Mouse (Mus musculus): ENCODE measurements at regions not wholly inside any gene's neighbourhood (a gene's known extent, or its start where the extent isn't known, plus 50 kb on each side); places are given as distances from the start of the nearest gene placed in this dataset.

DNA sequence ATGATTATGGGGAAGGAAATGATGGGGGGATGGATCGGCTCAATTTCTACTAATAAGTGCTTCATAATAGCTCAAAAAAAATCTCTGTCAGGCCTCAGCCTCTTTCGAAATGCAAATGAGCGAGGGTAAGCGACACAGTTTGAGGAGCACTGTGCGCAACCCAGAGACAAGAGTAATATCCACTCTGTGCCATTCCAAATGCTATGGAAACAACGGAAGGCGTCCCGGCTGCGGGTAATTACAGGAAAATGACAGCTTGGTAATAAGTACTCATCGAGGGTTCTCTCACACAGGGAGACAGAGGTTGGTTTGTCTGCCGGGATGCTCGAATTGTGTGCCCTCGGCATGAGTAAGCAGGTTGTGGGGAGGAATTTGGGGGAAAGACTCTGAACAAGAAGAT, 459.9 kb upstream of the Mgmt start:
- no peak for DNase-seq (ENCODE audit: low spot score)

DNA sequence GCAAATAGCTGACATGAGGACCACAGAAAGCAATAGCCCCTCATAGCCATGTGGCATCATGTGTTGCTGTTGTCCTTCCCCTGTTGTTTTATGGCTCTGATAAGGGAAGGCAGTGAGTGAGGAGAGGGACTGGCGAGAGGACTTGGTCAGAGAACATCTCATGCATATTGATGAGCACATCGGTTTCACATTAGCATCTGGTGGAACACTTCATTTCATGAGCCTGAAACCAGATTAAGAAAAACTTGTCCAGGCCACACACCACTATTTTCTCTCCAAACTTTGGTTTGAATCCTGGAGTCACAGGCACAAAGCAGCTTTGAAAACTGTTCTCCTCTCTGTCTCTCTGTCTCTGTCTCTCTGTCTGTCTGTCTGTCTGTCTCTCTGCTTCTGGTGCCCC, 451.0 kb upstream of the Mgmt start:
- no peak for DNase-seq (ENCODE audit: low spot score)

DNA sequence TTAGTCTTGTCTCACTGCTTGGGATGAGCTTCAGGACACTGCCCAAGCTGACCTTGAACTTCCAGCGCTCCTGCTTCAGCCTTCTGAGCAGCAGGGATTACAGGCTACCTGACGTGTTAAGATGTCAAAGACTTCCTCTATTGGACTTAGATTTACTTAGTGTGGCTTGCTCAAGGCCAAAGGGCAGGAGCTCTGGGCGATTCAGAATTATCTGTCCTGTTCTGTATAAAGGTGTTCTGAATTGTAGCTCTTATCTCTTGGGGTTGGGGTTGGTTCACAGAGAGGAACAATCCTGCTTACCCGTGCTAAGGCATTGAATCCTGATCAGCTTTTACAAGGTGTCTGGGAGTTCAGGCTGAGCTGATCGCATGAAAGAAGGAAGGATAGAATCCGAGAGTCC, 449.3 kb upstream of the Mgmt start:
- no peak for DNase-seq (ENCODE audit: low spot score)

DNA sequence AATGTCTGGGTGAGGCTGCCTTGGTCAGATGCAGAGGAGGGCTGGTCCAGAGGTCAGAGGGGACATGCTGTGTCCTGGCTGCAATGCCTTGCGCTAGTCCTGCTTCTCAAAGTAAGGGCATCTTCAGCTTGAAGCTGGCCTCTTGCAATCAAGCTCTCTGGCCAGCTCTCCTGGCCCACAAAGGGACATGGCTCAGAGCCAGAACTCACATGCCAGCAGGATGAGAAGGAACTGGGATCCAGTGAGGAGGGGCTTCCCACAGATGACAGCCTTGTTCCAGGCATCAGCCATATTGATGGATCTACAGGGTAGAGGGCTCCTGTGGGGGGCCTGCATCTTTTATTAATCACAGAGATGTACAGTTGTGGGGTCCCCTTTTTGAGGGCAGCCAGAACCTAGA, 445.1 kb upstream of the Mgmt start:
- no peak for DNase-seq (ENCODE audit: low spot score)

DNA sequence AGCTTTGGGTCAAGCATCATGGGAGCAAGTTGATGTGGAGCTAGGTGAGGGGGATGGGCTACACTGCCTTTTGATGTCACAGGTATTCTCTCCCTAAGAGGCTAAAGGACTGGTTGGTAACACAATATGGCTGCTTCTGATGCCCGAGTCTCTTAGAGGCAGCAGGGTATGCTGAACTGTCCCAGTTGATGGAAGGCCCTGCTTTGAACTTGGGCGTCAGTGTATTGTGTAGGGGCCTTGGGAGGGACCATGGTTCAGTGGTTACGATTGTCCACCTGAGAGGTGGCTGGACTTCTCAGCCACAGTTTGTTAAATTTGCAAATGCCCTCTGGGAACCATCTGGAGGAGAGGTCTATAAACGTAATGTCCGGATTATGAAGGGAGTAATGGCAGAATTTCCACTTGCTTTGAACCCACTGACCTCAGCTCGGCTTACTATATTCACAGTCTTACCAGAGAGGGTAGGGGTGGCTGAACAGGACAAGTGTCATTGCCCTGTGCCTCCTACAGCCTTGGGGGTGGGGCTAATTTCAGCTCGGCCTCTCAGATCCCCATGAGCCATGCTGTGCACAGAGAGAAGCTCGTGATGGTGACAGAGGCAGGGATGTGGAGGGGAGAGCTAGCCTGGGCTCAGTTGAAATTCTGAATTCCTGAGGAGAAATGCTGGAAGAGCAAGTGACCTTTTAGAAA, 442.6 kb upstream of the Mgmt start:
- DNase-seq (ENCODE audit: low spot score), result no peak

DNA sequence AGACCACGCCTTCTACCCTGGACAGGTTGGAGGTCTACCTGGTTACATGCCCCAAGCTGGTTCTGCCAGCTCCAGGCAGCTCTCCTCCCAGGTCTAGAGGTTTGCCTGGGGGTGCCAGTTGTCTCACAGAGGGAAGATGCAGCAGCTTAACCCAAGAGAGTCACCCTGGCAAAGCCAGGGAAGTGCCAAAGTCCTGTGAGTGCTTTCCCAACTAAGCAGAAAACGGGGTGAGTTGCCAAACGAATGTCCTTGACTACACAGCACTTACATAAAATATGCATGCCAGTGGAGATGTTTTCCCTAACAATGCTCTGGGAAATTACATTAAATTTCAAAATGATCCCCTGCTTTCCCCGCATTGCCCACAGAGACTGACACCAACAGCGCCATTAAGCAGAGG, 441.9 kb upstream of the Mgmt start:
- DNase-seq (ENCODE audit: low spot score), result no peak

DNA sequence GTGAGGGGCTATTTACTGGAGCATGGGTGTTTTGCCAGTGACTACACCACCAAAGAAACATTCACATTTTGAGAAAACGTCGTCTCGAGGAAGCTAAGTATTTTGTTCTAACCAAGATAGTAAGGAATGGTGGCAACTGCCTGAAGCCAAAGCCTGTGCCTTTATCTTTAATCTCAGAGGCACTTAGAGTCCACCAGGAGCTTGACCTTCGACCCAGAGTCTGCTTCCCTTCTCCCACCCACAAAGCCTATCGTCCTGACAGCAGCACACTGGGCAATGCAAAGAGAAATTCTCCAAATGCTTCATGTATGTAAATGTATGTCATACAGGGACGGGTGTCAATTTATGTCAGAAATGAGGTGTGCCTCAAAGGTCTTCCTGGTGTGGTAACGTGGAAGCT, 437.2 kb upstream of the Mgmt start:
- DNase-seq (ENCODE audit: low spot score), result peak; percentile 35

DNA sequence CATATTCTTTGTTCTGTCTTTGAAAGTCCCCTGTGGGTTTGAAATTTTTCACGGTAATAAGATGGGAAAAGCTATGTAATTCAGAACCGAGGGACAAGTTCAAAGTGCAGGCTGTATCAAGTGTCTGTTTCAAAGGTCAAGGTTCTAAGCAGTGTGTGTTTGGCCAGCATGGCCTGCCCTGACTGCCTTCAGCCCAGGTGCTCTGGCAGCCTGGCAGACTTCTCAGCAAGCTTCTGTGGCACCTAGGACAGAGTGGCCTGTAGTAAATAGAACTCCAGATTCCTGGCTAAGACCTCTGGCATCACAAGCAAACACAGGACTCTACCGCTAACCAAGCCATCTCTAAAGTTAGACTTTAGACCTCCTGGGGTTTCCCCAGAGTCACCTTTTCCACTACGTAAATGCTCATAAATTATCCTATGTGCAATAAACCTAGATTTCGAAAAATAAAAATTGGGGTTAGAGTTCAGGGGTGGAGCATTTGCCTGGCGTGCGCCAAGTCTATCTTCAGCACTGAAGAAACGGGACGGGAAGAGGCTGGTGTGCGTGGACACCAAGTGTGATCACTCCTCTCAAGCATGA, 436.5 kb upstream of the Mgmt start:
- peak; percentile 14 for DNase-seq (ENCODE audit: low spot score)

DNA sequence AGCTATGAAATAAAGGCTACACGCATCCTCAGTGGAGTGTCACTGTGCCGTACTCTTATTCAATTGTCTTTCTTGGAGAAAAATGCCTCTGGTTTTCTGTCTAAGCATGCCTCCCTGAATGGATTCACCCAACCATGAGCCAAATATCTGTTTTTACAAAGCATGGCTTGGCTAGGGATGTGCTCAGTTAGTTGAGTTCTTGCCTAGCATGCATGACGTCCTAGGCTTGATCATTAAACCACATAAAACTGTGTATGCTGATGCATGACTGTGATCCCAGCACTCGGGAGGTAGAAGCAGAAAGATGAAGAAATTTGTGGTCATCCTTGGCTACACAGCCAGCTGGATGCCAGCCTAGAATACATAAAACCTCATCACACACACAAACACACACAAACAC, 417.3 kb upstream of the Mgmt start:
- no peak for DNase-seq (ENCODE audit: low spot score)

DNA sequence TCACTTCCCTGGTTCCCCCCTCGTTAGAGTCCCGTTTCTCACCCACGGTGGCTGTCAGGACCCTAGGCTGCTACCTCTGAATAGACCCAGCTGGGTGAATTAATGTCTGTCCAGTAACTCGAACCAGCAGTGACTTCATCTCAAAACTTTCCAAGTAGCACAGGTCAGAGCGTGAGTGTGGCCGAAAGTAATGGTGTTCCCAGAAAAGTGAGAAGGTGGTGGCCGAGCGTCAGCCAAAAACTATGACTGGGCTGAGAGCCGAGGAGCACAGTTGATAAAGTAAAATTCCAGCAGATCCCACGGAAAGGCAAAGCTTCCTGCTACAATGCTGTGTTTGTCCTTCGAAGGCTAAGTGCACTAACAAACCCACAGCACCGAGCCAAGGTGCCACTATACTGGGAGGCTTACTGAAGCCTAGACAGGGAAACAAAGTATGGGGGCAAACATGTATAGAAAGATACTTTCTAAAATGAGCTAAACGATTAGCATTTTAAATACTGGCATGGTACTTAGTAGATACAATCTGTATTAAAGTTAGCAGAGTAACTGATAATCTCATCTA, 413.7 kb upstream of the Mgmt start:
- no peak for DNase-seq (ENCODE audit: low spot score)

DNA sequence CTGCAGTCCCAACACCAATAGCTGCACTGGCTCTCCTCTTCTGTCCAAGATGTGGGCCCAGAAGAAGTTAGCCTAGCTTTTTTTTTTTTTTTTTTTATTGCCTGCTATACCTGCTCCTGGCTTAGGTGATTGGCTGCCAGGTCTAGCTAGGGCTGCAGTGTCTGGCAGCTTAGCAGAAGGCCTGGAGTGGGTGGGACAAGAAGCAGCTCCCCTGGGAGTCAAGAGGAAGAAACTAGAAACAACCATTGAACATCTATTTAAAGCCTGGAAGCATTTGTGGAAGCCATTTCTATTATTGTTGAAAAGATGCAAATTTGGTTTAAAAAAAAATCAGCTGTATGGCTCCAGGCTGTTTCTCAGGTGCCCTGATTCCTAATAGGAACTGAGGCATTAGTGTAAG, 411.2 kb upstream of the Mgmt start:
- DNase-seq (ENCODE audit: low spot score), result no peak

DNA sequence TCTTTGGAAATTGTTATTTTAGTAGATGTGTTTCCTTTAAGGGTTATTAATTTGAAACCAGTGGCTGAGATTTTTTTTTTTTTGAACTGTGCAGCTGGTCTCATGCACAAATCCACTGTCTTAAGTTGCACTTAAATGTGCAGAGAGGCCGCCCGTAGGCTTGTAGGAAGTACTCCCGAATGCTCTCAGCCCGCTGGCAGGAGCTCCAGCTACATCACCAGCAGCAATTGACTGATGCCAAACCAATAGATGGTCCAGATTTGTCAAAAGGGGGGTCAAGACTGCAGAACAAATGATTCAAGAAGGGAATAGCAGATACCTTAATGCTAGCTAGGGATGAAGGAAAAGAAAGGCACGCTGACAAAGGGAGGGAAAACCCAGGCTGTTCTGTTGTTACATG, 406.9 kb upstream of the Mgmt start:
- no peak for DNase-seq (ENCODE audit: low spot score)

DNA sequence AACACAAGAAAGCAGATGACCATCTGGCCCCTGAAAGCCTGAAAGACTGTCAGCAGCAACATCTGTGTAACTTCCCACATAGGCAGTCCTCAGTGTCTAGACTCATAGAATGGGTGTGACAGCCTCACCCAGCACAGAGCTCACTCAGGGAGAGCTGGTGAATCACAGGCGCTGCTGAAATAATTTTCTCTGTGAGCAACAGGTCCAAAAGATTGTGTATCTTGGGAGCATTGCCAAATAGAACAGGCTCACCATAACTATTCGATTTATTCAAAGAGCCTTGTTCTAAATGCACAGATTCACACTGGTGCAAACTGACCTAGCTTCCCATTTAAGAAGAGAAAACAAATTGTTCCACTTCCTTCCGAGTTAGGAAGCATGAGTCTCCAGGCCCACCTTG, 399.6 kb upstream of the Mgmt start:
- DNase-seq (ENCODE audit: low spot score), result no peak

DNA sequence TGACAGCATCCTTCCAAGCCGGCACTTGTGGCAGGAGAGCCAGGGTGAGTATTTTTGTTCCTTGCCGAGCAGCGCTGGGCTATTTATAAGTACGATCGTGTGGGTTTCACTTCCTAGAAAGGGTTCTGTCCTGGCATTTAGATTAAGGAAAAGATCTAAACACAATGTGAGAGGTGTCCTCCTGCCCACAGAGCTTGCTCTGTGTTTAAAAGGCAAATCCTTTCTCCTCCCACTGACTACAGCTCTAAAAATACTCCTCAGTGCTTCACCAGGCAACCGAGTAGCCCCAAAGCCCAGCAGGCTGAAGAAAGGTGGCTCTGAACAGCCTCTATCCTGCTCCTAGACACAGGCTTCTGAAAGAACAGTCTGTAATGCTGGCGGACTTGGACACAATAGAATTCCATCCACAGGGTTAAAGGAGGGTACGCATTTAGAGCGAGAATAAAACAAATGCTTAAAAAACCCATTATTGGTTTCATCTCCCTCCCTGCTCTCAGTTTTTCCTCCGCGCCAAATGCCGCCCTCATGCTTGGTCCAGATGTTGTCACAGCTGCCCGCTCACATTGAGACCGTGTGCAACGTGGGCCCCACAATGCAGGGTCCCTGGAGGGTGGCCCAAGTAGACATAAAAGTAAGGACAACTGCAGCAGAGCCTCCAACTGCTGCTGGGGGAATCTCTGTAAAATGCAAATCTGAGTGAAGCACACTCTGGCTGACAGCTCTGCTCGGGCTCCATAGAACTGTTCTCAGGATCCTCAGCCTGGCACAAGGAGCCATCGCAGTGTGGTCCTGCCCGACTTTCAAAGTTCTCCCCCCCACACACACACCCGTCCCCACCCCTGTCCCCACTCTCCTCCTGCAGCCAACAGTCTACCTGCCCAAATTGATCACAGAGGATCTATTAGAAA, 397.8 kb upstream of the Mgmt start:
- peak; percentile 48 for DNase-seq (ENCODE audit: low spot score)

DNA sequence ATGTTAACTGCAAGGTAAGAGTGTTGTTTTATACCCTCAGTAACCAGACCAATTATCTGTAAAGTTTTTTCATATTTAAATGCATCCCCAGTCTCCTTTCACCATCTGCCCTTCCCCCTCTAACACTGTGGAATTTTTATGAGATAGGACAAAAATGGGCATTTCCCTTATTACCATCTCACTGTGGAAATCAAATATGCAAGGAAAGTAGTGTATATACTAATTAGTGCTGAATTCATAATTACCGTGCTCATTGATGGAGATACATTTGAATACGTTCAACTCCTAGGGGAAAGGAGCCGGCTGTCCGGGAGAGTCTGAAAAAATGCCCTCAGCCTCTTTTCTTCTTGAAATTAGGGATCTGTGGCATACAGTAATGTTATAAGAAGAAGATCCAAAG, 394.4 kb upstream of the Mgmt start:
- DNase-seq (ENCODE audit: low spot score), result no peak

DNA sequence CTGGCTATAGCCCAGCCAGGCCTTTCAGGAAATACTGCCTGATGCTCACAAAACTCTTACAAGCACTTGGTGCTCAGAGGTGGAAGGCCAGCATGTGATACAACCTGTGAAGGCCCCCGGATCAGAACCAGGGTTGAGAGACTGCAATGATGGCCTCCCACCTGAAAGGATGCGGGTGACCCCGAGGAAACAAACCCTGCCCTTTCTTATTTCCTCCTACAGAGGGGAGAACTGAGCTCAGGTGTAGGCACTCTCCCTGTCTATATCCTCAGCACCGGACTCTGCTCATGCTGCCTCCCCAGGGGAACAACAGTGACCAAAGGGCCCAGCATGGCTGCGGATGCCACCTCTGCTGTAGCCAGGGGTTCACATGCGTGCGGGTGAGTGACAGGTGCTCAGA, 393.3 kb upstream of the Mgmt start:
- DNase-seq (ENCODE audit: low spot score), result no peak

DNA sequence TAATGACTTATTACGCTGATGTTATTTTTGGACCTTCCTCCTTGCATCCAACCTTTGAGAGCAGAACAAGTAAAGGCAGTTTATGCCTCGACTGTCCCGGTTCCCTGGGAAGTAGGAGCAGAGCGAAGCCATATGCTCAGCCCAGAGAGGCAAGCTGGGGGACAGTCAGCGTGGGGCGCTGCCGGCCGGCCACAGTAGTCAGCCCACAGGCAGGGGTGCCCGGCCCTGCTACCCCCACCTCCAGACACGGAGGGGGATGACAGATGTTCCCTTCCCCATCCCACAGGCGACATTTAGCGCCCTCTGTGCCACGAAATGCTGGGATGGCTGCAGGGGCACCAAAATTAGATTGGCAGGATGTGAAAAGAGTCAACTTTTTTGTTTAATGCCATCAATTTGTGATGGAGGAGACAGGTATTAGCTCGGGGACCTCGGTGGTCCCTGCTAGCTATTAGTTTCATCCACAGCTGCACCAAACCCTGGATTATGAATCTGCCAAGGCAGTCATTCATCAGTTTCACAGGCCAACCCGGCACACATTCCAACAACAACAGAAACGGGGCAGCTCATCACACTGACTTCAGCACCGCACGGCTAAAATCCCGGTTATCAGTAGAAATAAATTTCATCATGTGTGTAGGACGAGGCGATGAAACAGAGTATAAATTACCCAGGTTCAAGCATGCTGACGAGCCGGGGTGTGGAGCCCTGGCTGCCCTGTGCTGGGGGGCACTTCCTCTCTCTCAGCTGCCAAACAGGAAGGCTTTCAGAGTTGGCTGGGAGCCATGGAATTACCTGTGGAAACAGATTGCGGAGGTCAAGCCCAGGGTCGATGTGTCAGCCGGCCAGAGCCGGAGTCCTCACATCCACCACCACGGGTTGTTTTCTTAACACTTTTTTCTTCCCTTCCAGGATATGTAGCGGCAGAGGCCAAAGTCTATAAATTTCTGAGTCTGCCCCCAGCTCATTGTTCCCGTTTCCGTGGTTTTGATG, 392.3 kb upstream of the Mgmt start:
- DNase-seq (ENCODE audit: low spot score), result peak; percentile 78

DNA sequence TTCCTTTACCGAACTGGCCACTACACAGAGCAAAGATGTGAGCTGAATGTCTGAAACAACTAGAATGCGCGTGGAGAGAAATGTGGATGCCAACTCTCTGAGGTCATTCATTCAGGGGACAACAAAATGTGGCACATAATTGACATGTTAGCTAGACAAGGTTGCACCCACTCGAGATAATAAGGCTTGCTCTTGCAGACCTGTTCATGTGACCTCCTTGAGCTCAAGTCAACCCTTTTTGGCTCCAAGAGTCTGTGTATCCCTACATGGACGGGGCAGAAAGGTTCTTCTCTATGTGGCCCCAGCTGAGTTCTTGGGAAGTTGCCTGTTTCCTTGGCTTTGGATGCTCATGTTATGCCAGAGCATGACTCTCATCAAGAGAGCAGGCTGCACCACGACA, 383.0 kb upstream of the Mgmt start:
- DNase-seq (ENCODE audit: low spot score), result no peak

DNA sequence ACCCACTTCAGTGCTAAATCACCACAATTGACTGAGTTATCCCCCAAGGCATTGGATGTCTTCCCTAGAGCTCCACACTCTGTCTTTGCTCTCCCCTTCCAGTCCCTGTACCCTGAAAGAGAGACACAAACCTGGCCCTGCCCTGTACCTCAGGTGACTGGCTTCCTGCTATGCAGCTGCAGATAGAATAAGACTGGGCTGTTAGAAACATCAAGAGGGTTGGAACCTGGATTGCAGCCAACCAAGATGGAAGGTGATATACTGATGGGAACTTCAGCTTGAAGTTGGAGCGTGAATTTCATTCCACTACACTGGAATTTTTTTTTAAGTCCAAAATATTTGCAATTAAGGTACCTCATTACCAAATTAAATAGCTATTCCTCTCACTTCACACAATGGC, 379.0 kb upstream of the Mgmt start:
- DNase-seq (ENCODE audit: low spot score), result no peak

DNA sequence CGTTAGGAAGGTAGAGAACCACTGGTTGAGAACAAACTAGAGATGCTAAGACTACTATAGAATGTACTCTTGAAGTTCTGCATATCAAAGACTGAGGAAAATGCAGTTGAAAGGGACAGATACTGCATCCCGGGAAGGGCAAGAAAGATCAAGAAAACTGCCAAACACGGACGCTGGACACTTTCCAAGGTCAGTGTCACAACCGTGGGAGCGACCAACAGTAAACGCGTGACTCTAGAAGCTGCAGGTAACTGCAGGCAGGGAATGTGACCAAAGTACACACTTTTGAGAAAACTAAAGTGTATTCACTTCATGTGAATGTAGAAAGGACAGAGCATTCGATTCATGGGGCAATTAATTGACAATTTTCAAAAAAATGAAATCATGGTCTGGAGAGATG, 368.6 kb upstream of the Mgmt start:
- no peak for DNase-seq (ENCODE audit: low spot score)

DNA sequence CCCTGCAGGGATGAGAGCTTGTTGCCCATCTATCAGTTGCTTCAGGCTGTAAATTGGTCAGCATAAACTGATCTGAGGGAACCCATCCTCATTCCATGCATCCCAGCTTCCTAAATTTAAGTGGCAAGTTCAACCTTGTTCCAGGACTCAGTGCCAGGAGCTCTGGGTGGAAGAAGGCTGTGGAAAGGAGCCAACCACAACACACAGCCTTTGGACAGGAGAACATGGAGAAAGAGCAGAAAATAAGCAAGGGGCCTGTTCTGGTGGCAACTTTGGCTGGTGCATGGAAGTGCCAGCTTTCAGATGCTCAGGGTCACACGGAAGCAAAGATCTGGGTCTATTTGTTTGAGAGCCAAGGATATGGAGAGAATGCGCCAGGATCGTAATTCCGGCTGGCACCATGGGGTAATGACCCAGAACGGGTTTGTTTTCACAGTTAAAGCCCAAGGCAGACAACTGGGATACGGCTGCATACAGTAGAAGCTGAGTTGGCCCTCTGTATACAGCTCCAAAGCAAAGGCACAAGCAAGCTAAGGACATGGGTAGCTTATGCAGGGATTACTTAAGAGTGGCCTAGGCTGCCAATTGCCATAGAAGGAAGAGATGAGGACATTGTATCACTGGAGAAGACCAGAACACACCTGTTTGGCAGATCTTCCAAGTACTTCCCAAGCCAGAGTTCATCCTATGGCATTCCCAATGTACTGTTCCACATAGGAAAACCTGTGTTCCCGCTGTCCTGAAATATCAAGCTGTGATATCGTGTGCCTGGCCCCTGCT, 364.2 kb upstream of the Mgmt start:
- no peak for DNase-seq (ENCODE audit: low spot score)

Data from embryo, embryonic 10.5 days (tissue).